Mouse (Mus musculus) liver, embryonic 14.5 days (tissue): ENCODE data around the gene Tifa. TPM values are rescaled to one million over a fixed set of nuclear protein-coding genes. Genes with fewer than 3 reads are reported as not detected.

Source experiments
- ATAC-seq: fragments of 200-750 bp; cut with Nextera tagmentation; 2 replicates; pipeline ENCODE4 v1.8.0; 2017; ENCODE audit warnings: moderate number of reproducible peaks, mild to moderate bottlenecking, moderate library complexity; ENCODE audit not compliant: insufficient read depth
- DNase-seq, 3 experiments: peaks; one replicate each; pipeline ENCODE4 v3.0.0-alpha.2; 2012 to 2013; ENCODE audit warnings: low read depth in 3 of 3, low spot score in 3 of 3
- H3K27ac ChIP-seq: fragments of 300-500 bp; sonication (generic); 2 replicates; pipeline ENCODE4 v1.5.1; 2014; ENCODE audit warnings: moderate library complexity, mild to moderate bottlenecking, control low read depth, inconsistent platforms
- H3K27me3 ChIP-seq: fragments of 300-500 bp; sonication (generic); 2 replicates; pipeline ENCODE4 v1.6.1; 2014; ENCODE audit warnings: mild to moderate bottlenecking, low read length, moderate library complexity; ENCODE audit not compliant: control insufficient read depth, insufficient read depth
- H3K36me3 ChIP-seq: fragments of 300-500 bp; sonication (generic); replicated peaks from 2 replicates; pipeline ENCODE4 v1.6.1; 2014; ENCODE audit warnings: low read depth; ENCODE audit not compliant: control insufficient read depth, insufficient read depth
- H3K4me1 ChIP-seq, 2 experiments: fragments of 200-500 bp in 1 of 2; fragments of 300-500 bp in 1 of 2; sonication (generic) in 1 of 2; replicated peaks; 2 replicates each; pipeline ENCODE4 v1.6.1; 2012 to 2014; ENCODE audit warnings: antibody characterized with exemption in 1 of 2, inconsistent platforms in 1 of 2, low read length in 1 of 2; ENCODE audit not compliant: control insufficient read depth in 2 of 2, insufficient read depth in 2 of 2
- H3K4me2 ChIP-seq: fragments of 300-500 bp; sonication (generic); 2 replicates; pipeline ENCODE4 v1.6.1; 2014; ENCODE audit warnings: low read depth, mild to moderate bottlenecking, control low read depth, moderate library complexity
- H3K4me3 ChIP-seq, 2 experiments: fragments of 200-500 bp in 1 of 2; fragments of 300-500 bp in 1 of 2; sonication (generic) in 1 of 2; 2 replicates each; pipeline ENCODE4 v1.5.1; 2012 to 2014; ENCODE audit warnings: low read depth in 2 of 2, low read length in 2 of 2, mild to moderate bottlenecking in 2 of 2, control low read depth in 1 of 2, inconsistent platforms in 1 of 2, moderate library complexity in 1 of 2; ENCODE audit not compliant: insufficient read depth in 1 of 2
- H3K9ac ChIP-seq: fragments of 300-500 bp; sonication (generic); replicated peaks from 2 replicates; pipeline ENCODE4 v1.6.1; 2014; ENCODE audit warnings: mild to moderate bottlenecking, control low read depth, moderate library complexity
- H3K9me3 ChIP-seq: fragments of 300-500 bp; sonication (generic); 2 replicates; pipeline ENCODE4 v1.6.1; 2016; ENCODE audit warnings: low read length, mixed read lengths; ENCODE audit not compliant: control insufficient read depth
- CTCF ChIP-seq: IDR thresholded peaks from 2 replicates; pipeline ENCODE4 v1.5.1; 2016; ENCODE audit warnings: antibody characterized with exemption, low read depth, control low read depth
- EP300 ChIP-seq: IDR thresholded peaks from 2 replicates; pipeline ENCODE4 v1.6.1; 2016; ENCODE audit warnings: antibody characterized with exemption, low read depth
- WGBS: fragments of 180-500 bp; shearing (Covaris S2); extraction: QIAGEN DNeasy Blood & Tissue Kit; methylation state at CpG from one replicate; pipeline ENCODE4 v1.1.7; 2014; ENCODE audit not compliant: insufficient replicate concordance; 5-methylcytosine and 5-hydroxymethylcytosine counted together
- polyA plus RNA-seq, 2 experiments: library from polyadenylated mRNA; depleted of rRNA in 1 of 2; stranded (reverse) in 1 of 2; unstranded in 1 of 2; fragments of >200 nt; fragmentation: Nextera tagmentation in 1 of 2; extraction: Ambion mirVana in 1 of 2; gene quantifications; 2 replicates each; pipeline versions ENCODE4 v1.2.1 to v1.2.3; 2012 to 2014

Tifa gene
- polyA plus RNA-seq, 2 experiments = 8.6 to 15.2 TPM

DNA sequence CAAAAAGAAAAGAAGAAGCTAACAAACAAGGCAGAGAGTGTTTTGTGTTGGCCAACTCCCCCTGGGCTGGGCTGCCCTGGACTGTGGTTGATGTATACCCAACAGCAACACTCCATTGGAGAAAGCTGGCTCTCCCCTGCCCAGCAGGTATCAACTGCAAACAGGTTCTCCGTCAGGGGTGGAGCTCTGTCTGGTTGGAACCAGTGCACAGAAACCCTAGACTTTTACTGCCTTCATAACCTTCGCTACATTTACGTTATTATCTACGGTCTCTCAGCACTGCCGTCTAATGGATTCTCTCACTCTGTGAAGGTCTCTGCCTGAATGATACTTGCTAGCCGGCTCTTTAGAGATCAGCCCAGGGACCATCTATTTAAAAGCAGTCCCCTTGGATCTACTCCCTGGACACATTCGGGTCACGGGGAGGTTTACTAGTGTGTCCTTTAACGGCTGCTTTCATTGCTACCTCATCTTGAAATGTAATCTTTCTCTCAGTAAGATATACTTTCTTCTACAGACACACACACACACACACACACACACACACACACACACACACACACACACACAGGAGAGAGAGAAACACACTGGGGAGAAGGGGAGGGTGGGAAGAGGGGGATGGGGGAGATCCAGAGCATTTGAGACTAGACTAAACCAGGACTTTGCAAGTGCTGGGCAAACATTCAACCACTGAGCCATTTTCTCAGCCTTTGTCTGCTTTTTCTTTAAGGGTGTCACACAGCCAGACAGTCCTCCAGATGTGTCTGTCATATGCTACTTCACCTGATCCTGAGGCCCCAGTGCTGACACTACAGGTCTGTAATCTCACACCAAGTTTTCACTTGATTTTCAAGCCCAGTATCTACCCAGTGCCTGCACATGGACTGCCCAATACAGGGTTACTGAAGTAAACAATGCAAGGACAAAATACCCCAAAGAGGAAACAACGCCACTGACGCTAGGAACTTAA is 29.4 kb downstream of the Tifa start:
- no peaks in the 10 kb centered on the region for H3K9me3 ChIP-seq
- H3K27me3 ChIP-seq = no peaks in the 10 kb centered on the region
- TF ChIP-seq CTCF (no peak), EP300 (no peak)
- H3K27ac ChIP-seq = no peak overlapping the region
- WGBS = 69% methylated on average over 11 of the region's 11 CpGs
- no peak overlapping the region for H3K4me3 ChIP-seq
- H3K4me2 ChIP-seq = no peak overlapping the region
- peaks cover 5% of the 10 kb centered on the region; the same call in 1 of the 2 replicates for H3K36me3 ChIP-seq
- DNase-seq (no peak), ATAC-seq (peak; percentile 47; the same call in 1 of the 2 replicates)
- H3K4me1 ChIP-seq = peaks cover 0 to 10% of the 10 kb centered on the region in 2 experiments; a peak in 1 of 4 replicates
- no peak overlapping the region for H3K9ac ChIP-seq

DNA sequence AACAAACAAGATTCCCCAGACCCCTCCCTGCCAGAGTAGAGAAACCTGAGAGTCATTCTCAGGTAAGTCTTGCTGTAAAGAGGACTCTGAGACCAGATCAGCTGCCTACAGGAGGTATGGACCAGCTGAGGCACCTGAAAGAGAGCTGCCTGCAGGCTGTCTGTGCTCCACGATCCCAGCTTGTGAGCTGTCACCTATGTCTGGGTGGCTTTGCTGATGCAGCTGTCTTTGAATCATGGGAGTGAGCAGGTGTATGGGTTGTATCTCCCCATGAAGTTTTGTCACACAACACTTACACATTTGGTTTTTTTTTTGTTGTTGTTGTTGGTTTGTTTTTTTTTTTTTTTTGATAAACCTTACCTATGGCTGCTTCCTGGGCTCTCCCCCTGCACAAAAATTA is 30.8 kb downstream of the Tifa start:
- TF ChIP-seq CTCF (no peak), EP300 (no peak)
- Histone ChIP-seq H3K4me1 (peaks cover 0 to 10% of the 10 kb centered on the region in 2 experiments; a peak in 3 of 4 replicates), H3K27me3 (no peaks in the 10 kb centered on the region), H3K4me2 (no peak overlapping the region), H3K9ac (no peak overlapping the region), H3K9me3 (no peaks in the 10 kb centered on the region), H3K36me3 (peaks cover 5% of the 10 kb centered on the region; the same call in 1 of the 2 replicates), H3K4me3 (no peak overlapping the region), H3K27ac (no peak overlapping the region)
- ATAC-seq = no peak
- WGBS = 75% methylated on average over 1 of the region's 1 CpGs
- no peak for DNase-seq

DNA sequence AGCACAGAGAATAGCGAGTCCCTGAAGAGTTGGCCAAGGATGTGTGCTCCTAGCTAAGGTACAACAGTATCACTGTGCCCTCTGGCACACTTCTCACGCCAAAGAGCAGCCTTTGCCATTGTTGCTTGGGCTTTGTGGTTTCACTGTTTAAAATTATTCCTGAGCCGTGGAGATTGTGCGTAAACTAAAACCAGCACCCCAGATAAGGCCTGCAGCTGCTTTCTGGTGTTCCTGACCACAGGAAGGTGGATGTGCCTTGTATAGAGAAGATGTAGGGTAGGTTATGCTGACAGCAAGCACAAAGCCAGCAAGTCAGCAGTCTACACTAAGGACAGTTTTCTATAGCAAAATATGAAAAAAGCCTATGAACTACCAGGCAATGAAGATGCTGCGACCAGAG is 31.6 kb downstream of the Tifa start:
- Histone ChIP-seq H3K4me2 (no peak overlapping the region), H3K4me1 (peaks cover 0 to 10% of the 10 kb centered on the region in 2 experiments; a peak in 3 of 4 replicates), H3K9ac (no peak overlapping the region), H3K4me3 (no peak overlapping the region), H3K9me3 (no peaks in the 10 kb centered on the region), H3K36me3 (peaks cover 5% of the 10 kb centered on the region; the same call in 1 of the 2 replicates), H3K27ac (no peak overlapping the region), H3K27me3 (no peaks in the 10 kb centered on the region)
- ATAC-seq (peak; percentile 39; the same call in 1 of the 2 replicates), DNase-seq (no peak)
- WGBS = 40% methylated on average over 5 of the region's 5 CpGs
- no peak for TF ChIP-seq CTCF
- TF ChIP-seq EP300 = peak; percentile 56

DNA sequence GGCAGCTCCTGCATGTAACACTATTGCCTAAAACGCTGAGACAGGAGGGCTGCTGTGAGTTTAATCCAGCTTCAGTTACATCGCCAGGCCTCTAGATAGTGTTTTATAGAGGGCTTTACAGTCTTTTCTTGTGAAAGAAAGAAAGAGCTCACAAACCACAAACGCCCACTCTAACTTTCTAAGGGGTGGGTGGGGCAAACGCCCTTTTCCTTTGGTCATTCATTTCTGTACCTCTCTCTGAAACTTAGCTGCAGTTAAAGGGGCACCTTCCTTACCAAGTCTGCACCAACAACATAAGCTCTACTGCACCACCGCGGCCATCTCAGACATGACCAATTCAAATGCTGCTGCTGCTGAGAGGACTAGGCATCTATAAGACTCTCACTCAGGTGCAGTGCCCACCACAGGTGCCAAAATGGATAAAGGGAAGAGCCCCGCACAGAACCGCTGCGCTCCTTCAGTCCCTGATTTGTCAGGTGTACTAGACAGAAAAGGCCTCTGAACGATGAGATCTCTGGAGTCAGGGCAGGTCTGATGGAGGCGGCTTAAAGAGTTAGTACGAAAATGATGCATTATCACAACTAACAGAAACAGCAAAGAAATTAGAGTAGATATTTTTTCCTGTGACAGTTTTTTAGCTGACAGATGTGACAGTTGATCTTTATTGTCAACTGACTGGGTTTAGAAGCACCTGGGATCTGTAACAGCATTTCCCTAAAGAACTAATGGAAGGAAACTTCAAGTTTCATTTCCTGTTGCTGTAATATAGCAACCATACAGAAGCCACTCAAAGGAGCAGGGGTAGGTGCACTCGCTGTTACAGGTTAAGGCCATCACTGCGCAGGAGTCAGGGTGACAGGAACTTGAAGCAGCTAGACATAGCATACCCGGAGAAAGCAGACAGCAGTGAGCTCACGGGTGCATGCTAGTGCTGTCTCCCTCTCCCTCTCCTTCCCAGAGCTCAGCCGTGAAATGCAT is 34.6 kb downstream of the Tifa start:
- no peak overlapping the region for H3K4me2 ChIP-seq
- no peak overlapping the region for H3K9ac ChIP-seq
- ATAC-seq (0 out of 2 replicates have a peak, but pooled peaks have one; percentile 14), DNase-seq (no peak)
- no peaks in the 10 kb centered on the region for H3K27me3 ChIP-seq
- TF ChIP-seq EP300 (no peak), CTCF (no peak)
- H3K4me3 ChIP-seq = no peak overlapping the region
- H3K9me3 ChIP-seq = no peaks in the 10 kb centered on the region
- H3K4me1 ChIP-seq = peaks cover 0 to 8% of the 10 kb centered on the region in 2 experiments; a peak in 3 of 4 replicates
- peaks cover 5% of the 10 kb centered on the region; the same call in 1 of the 2 replicates for H3K36me3 ChIP-seq
- 59% methylated on average over 17 of the region's 17 CpGs for WGBS
- H3K27ac ChIP-seq = no peak overlapping the region
